Mouse (Mus musculus) activated CD4-positive, CD25-positive, alpha-beta regulatory T cell (primary cell): Measurements from ENCODE around the gene Oxa1l. TPM values are rescaled to one million over a fixed set of nuclear protein-coding genes. Genes with fewer than 3 reads are reported as not detected.

ENCODE experiments used
- polyA plus RNA-seq, 2 experiments: library from polyadenylated mRNA; unstranded; fragments of 100-300 nt; shearing (Covaris generic); gene quantifications; one replicate each; pipeline ENCODE4 v1.2.1; 2017

The Oxa1l gene
- polyA plus RNA-seq: 10 to 100 TPM; 60.7 to 63.0 TPM

GRCm38 (mm10) chr14:54360577-54361340, at the start of gene Oxa1l:
Gene Oxa1l, plus strand, starts transcription at chr14:54360834.

GRCm38 (mm10) chr14:54417623-54418081, 57.0 kb downstream of the Oxa1l start, which contains the start of gene Slc7a7:
Gene Slc7a7, minus strand, starts transcription at chr14:54417780.

Other genes with a start within 250 kb of the Oxa1l start
- gene Dad1, start 106.7 kb upstream of the Oxa1l start, polyA plus RNA-seq: 100 to 1,000 TPM; 407 to 503 TPM
- gene Abhd4, start 106.6 kb upstream of the Oxa1l start, polyA plus RNA-seq: 10 to 100 TPM; 16.3 to 18.4 TPM
- gene Olfr49, start 75.9 kb upstream of the Oxa1l start, polyA plus RNA-seq: under 1 TPM in 1 of 2 experiments, not detected in 1; 0.25 TPM
- gene Slc7a7, start 56.9 kb downstream of the Oxa1l start, polyA plus RNA-seq: 1 to 10 TPM in 1 of 2 experiments, under 1 TPM in 1; 0.58 to 1.7 TPM
- 100 to 1,000 TPM; 198 to 272 TPM for gene Mrpl52, start 66.1 kb downstream of the Oxa1l start, polyA plus RNA-seq
- 10 to 100 TPM in 1 of 2 experiments, 1 to 10 TPM in 1; 4.6 to 23.8 TPM for gene Mmp14, start 70.8 kb downstream of the Oxa1l start, polyA plus RNA-seq
- gene Lrp10, start 103.3 kb downstream of the Oxa1l start, polyA plus RNA-seq: 100 to 1,000 TPM; 260 to 472 TPM
- 1 to 10 TPM in 1 of 2 experiments, under 1 TPM in 1; 0.54 to 1.4 TPM for gene Rem2, start 115.3 kb downstream of the Oxa1l start, polyA plus RNA-seq
- gene Prmt5, start 156.7 kb downstream of the Oxa1l start, polyA plus RNA-seq: 10 to 100 TPM; 34.1 to 45.7 TPM
- gene Haus4, start 193.8 kb downstream of the Oxa1l start, polyA plus RNA-seq: 10 to 100 TPM; 37.6 to 42.8 TPM
- under 1 TPM; 0.17 to 0.18 TPM for gene Ajuba, start 216.7 kb downstream of the Oxa1l start, polyA plus RNA-seq
- 1 to 10 TPM; 1.3 to 3.3 TPM for gene 4931414P19Rik, start 245.2 kb downstream of the Oxa1l start, polyA plus RNA-seq